Mouse (Mus musculus) embryonic facial prominence, embryonic 11.5 days (tissue): ENCODE data around the gene Gpc5. TPM values are rescaled to one million over a fixed set of nuclear protein-coding genes. Genes with fewer than 3 reads are reported as not detected.
A peak's percentile ranks its signal among the peaks of the same experiment; 100 is the strongest.

ENCODE experiments used
- ATAC-seq: fragments of 200-750 bp; cut with Nextera tagmentation; replicated peaks from 2 replicates; pipeline ENCODE4 v1.8.0; 2017; ENCODE audit warnings: low read depth; ENCODE audit not compliant: insufficient number of reproducible peaks, low FRiP score, low TSS enrichment
- DNase-seq: peaks from one replicate; pipeline ENCODE4 v3.0.0-alpha.2; 2015; ENCODE audit warnings: low spot score
- H3K27ac ChIP-seq: fragments of 300-500 bp; sonication (generic); replicated peaks from 2 replicates; pipeline ENCODE4 v1.5.1; 2014; ENCODE audit warnings: mild to moderate bottlenecking, low read depth, low read length, control low read depth
- H3K27me3 ChIP-seq: fragments of 300-500 bp; sonication (generic); 2 replicates; pipeline ENCODE4 v1.6.1; 2014; ENCODE audit warnings: mild to moderate bottlenecking, low read length, moderate library complexity, mixed read lengths; ENCODE audit not compliant: control insufficient read depth, insufficient read depth
- H3K36me3 ChIP-seq: fragments of 300-500 bp; sonication (generic); replicated peaks from 2 replicates; pipeline ENCODE4 v1.6.1; 2014; ENCODE audit warnings: low read depth, mild to moderate bottlenecking, low read length, moderate library complexity, mixed read lengths; ENCODE audit not compliant: control insufficient read depth, insufficient read depth
- H3K4me1 ChIP-seq: fragments of 300-500 bp; sonication (generic); 2 replicates; pipeline ENCODE4 v1.6.1; 2014; ENCODE audit warnings: low read length, mixed read lengths; ENCODE audit not compliant: control insufficient read depth, insufficient read depth
- H3K4me2 ChIP-seq: fragments of 300-500 bp; sonication (generic); 2 replicates; pipeline ENCODE4 v1.6.1; 2014; ENCODE audit warnings: low read depth, mild to moderate bottlenecking, control low read depth, low read length, moderate library complexity
- H3K4me3 ChIP-seq: fragments of 300-500 bp; sonication (generic); 2 replicates; pipeline ENCODE4 v1.5.1; 2014; ENCODE audit warnings: low read depth, low read length, control low read depth
- H3K9ac ChIP-seq: fragments of 300-500 bp; sonication (generic); replicated peaks from 2 replicates; pipeline ENCODE4 v1.6.1; 2014; ENCODE audit warnings: mild to moderate bottlenecking, control low read depth, low read length
- H3K9me3 ChIP-seq: fragments of 300-500 bp; sonication (generic); replicated peaks from 2 replicates; pipeline ENCODE4 v1.6.1; 2016; ENCODE audit warnings: mild to moderate bottlenecking, low read length, inconsistent platforms, mixed read lengths; ENCODE audit not compliant: control insufficient read depth
- WGBS: fragments of 180-500 bp; shearing (Covaris S2); extraction: QIAGEN DNeasy Blood & Tissue Kit; methylation state at CpG from one replicate; pipeline ENCODE4 v1.1.7; 2014; 5-methylcytosine and 5-hydroxymethylcytosine counted together
- polyA plus RNA-seq: library from polyadenylated mRNA; unstranded; fragments of >200 nt; fragmentation: Nextera tagmentation; extraction: Ambion mirVana; gene quantifications from 2 replicates; pipeline ENCODE4 v1.2.1, GENCODE M21; 2014

The Gpc5 gene
- polyA plus RNA-seq, 1 experiment from 2014 or later = 1.0 TPM

DNA sequence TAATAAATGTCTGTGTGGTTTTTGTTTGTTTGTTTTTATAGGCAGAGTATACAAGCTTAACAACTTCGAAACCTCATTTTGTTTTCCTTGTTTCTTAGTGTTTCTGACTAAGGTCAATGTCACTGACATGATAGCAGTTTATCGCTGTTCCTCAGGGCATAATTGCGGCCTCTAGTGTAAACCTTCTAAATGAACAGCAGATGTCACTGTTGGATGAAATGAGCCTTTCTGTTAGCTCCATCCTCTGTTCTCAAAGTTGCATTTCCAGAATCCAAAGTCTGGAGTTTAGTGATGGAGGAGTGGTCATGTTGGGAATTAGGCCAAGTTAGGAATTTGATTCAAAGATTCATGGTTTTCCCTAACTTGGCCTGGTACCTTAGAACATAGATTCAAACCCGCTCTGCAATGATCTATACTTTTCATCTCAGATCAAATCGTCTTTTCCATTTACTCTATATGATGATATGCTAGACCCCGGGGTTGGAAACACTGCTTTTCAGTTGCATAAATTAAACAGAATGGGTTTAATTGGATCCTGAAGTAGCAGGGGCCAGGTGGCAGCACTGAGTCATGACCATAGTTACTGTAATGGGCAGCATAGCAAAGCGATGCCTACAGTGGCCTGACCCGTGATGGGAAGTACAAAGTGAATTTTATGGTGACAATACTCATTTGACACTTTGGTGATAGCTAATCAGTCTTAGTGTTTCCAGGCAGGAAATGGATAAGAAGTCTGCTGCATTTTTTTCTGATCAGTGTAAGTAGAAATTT lies 508.4 kb downstream of the Gpc5 start:
- peak; percentile 65 for DNase-seq
- no peaks in the 10 kb centered on the region for H3K4me1 ChIP-seq
- no peak overlapping the region for H3K4me3 ChIP-seq
- no peak overlapping the region for H3K9ac ChIP-seq
- H3K4me2 ChIP-seq = no peak overlapping the region
- H3K36me3 ChIP-seq = no peaks in the 10 kb centered on the region
- H3K9me3 ChIP-seq = no peaks in the 10 kb centered on the region
- ATAC-seq = no peak
- no peak overlapping the region for H3K27ac ChIP-seq
- 68% methylated on average over 8 of the region's 8 CpGs for WGBS
- no peaks in the 10 kb centered on the region for H3K27me3 ChIP-seq

DNA sequence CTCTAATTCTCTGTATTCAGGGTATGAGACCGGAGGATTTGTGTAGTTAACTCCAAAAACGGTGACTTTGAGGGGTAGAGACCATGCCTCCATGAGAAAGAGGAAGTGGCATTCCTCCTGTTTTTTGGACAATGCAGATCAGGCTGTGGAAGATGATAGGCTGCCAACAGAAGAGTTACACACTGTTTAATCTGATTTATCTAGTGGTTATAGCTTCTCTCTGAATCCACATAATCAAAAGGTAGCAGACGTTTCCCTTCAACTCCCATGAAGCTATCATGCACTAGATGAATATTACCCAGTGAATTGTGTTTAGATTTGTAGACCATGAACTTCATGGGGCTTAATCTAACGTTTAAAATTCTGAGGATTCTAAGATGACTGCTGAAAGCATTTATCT lies 522.1 kb downstream of the Gpc5 start:
- Histone ChIP-seq H3K4me1 (no peaks in the 10 kb centered on the region), H3K9ac (no peak overlapping the region), H3K27me3 (no peaks in the 10 kb centered on the region), H3K9me3 (no peaks in the 10 kb centered on the region), H3K27ac (no peak overlapping the region), H3K36me3 (no peaks in the 10 kb centered on the region), H3K4me3 (no peak overlapping the region), H3K4me2 (no peak overlapping the region)
- no peak for ATAC-seq
- 82% methylated on average over 4 of the region's 4 CpGs for WGBS
- no peak for DNase-seq

- no peak overlapping the region for H3K27ac ChIP-seq
- H3K9me3 ChIP-seq = no peaks in the 10 kb centered on the region
- DNase-seq = no peak
- no peak overlapping the region for H3K4me3 ChIP-seq
- H3K36me3 ChIP-seq = no peaks in the 10 kb centered on the region
- WGBS = 72% methylated on average over 2 of the region's 2 CpGs
- H3K4me2 ChIP-seq = no peak overlapping the region
- H3K27me3 ChIP-seq = no peaks in the 10 kb centered on the region
- no peak for ATAC-seq
- H3K4me1 ChIP-seq = no peaks in the 10 kb centered on the region
- no peak overlapping the region for H3K9ac ChIP-seq
Measured at GRCm38 (mm10) chr14:115616305-115616704, 524.3 kb downstream of the Gpc5 start.

DNA sequence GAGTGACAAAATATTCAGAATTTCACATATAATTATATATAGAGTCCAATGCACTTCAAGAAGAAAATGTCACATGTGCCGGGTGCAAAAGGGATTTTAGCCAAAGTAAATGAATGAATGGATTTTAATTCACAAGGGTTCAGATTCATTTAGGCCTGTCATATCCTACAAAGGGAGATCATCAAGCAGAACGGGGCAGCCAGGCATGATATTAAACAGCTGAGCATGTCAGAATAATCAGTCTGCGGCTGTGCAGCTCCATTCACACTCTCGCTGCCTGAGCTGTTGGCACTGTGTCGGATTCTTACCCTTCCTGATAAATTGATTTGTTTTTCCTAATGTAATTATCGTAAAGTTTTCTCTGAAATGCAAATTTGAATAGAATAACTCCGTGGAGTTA lies 524.8 kb downstream of the Gpc5 start:
- no peaks in the 10 kb centered on the region for H3K27me3 ChIP-seq
- no peaks in the 10 kb centered on the region for H3K36me3 ChIP-seq
- H3K9me3 ChIP-seq = no peaks in the 10 kb centered on the region
- no peaks in the 10 kb centered on the region for H3K4me1 ChIP-seq
- no peak for DNase-seq
- no peak overlapping the region for H3K27ac ChIP-seq
- H3K4me3 ChIP-seq = no peak overlapping the region
- ATAC-seq = 0 out of 2 replicates have a peak, but pooled peaks have one; percentile 48
- 65% methylated on average over 7 of the region's 7 CpGs for WGBS
- no peak overlapping the region for H3K4me2 ChIP-seq
- H3K9ac ChIP-seq = no peak overlapping the region

GRCm38 (mm10) chr14:115620473-115620872 lies 528.5 kb downstream of the Gpc5 start:
- no peak for DNase-seq
- no peak overlapping the region for H3K9ac ChIP-seq

GRCm38 (mm10) chr14:115631160-115631898 lies 539.3 kb downstream of the Gpc5 start:
- no peak overlapping the region for H3K9ac ChIP-seq
- no peaks in the 10 kb centered on the region for H3K27me3 ChIP-seq
- no peaks in the 10 kb centered on the region for H3K4me1 ChIP-seq
- ATAC-seq (no peak), DNase-seq (no peak)
- no peak overlapping the region for H3K4me3 ChIP-seq
- H3K36me3 ChIP-seq = no peaks in the 10 kb centered on the region
- H3K27ac ChIP-seq = no peak overlapping the region
- H3K9me3 ChIP-seq = no peaks in the 10 kb centered on the region
- 84% methylated on average over 7 of the region's 7 CpGs for WGBS
- H3K4me2 ChIP-seq = no peak overlapping the region

More at GRCm38 (mm10) chr14:115620473-115620872, 528.5 kb downstream of the Gpc5 start:
- no peak for ATAC-seq
- Histone ChIP-seq H3K27ac (no peak overlapping the region), H3K36me3 (no peaks in the 10 kb centered on the region), H3K9me3 (no peaks in the 10 kb centered on the region), H3K4me2 (no peak overlapping the region), H3K4me1 (no peaks in the 10 kb centered on the region), H3K27me3 (no peaks in the 10 kb centered on the region), H3K4me3 (no peak overlapping the region)

- H3K4me3 ChIP-seq = no peak overlapping the region
- WGBS = 82% methylated on average over 1 of the region's 1 CpGs
Measured at GRCm38 (mm10) chr14:115633311-115633710, 541.3 kb downstream of the Gpc5 start.

DNA sequence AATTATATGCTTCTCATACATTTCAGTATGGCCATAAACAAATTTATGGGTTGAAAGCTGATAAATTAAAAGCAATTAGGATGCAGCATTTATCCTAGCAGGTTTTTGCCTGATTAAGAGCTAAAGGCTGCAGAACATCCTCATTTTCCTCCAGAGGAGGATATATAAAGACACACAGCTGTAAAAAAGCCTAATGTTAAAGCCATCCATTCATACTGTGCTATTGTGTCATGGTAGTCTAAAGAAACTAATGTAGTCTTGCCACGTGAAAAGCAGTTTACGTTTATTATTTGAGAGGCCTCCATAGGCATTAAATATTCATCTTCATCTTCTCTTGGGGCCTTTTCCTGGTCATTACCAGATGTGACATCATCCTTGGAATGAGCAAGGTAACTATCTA lies 587.9 kb downstream of the Gpc5 start:
- Histone ChIP-seq H3K27me3 (no peaks in the 10 kb centered on the region), H3K9me3 (no peaks in the 10 kb centered on the region), H3K36me3 (no peaks in the 10 kb centered on the region), H3K9ac (no peak overlapping the region), H3K4me2 (no peak overlapping the region), H3K27ac (no peak overlapping the region), H3K4me1 (no peaks in the 10 kb centered on the region), H3K4me3 (no peak overlapping the region)
- ATAC-seq (no peak), DNase-seq (no peak)
- WGBS = 89% methylated on average over 2 of the region's 2 CpGs

More at GRCm38 (mm10) chr14:115633311-115633710, 541.3 kb downstream of the Gpc5 start:
- H3K9me3 ChIP-seq = no peaks in the 10 kb centered on the region
- no peaks in the 10 kb centered on the region for H3K27me3 ChIP-seq
- no peak overlapping the region for H3K4me2 ChIP-seq
- no peaks in the 10 kb centered on the region for H3K36me3 ChIP-seq
- H3K9ac ChIP-seq = no peak overlapping the region
- H3K4me1 ChIP-seq = no peaks in the 10 kb centered on the region
- ATAC-seq = no peak
- no peak overlapping the region for H3K27ac ChIP-seq
- no peak for DNase-seq
